Mouse (Mus musculus) heart, adult 2 months (tissue): ENCODE measurements at regions not wholly inside any gene's neighbourhood (a gene's known extent, or its start where the extent isn't known, plus 50 kb on each side); places are given as distances from the start of the nearest gene placed in this dataset.

Source experiments
- CTCF ChIP-seq: fragments of 200-600 bp; IDR thresholded peaks from 2 replicates; pipeline ENCODE4 v1.8.1; 2022; ENCODE audit warnings: antibody characterized with exemption, mild to moderate bottlenecking, moderate library complexity
- EP300 ChIP-seq: fragments of 200-500 bp; IDR thresholded peaks from 2 replicates; pipeline ENCODE4 v1.6.1; 2011; ENCODE audit warnings: low read depth, low read length, control low read depth; ENCODE audit not compliant: insufficient read depth

- TF ChIP-seq EP300 (no peak), CTCF (no peak)
Measured at GRCm38 (mm10) chr10:96880771-96881170, 264.0 kb downstream of the Btg1 start.
